Mouse (Mus musculus): ENCODE data around the gene Clmn. TPM values are rescaled to one million over a fixed set of nuclear protein-coding genes. Genes with fewer than 3 reads are reported as not detected.

The Clmn gene
- polyA plus RNA-seq, 1 experiment from 2014 or later, result 4.9 TPM

GRCm38 (mm10) chr12:104808421-104809067 is 56.3 kb downstream of the Clmn start:
- Histone ChIP-seq H3K4me1 (peaks cover 38% of the 10 kb centered on the region), H3K36me3 (no peaks in the 10 kb centered on the region), H3K27ac (no peak overlapping the region), H3K9me3 (replicated peaks) (no peaks in the 10 kb centered on the region), H3K4me3 (replicated peaks) (no peak overlapping the region), H3K9ac (no peak overlapping the region), H3K27me3 (0 out of 2 replicates have a peak, but pooled peaks cover 3% of the 10 kb centered on the region), H3K4me2 (no peak overlapping the region)
- peak; percentile 44; the same call in 1 of the 2 replicates for ATAC-seq (replicated peaks; ENCODE audit: low FRiP score)
- 37% methylated on average over 17 of the region's 17 CpGs for WGBS

GRCm38 (mm10) chr12:104806680-104807375 is 58.0 kb downstream of the Clmn start:
- ATAC-seq (replicated peaks; ENCODE audit: low FRiP score), result no peak
- peaks cover 45% of the 10 kb centered on the region for H3K4me1 ChIP-seq
- 58% methylated on average over 4 of the region's 4 CpGs for WGBS

GRCm38 (mm10) chr12:104801494-104802260 is 63.2 kb downstream of the Clmn start:
- Histone ChIP-seq H3K27me3 (no peaks in the 10 kb centered on the region), H3K9ac (no peak overlapping the region), H3K4me1 (peaks cover 20% of the 10 kb centered on the region), H3K4me2 (no peak overlapping the region), H3K4me3 (replicated peaks) (no peak overlapping the region), H3K9me3 (replicated peaks) (peaks cover 7% of the 10 kb centered on the region; the same call in 1 of the 2 replicates), H3K36me3 (peaks cover 24% of the 10 kb centered on the region), H3K27ac (0 out of 2 replicates have a peak overlapping the region, but pooled peaks have one; percentile 4)
- 27% methylated on average over 9 of the region's 9 CpGs for WGBS
- ATAC-seq (replicated peaks; ENCODE audit: low FRiP score), result 0 out of 2 replicates have a peak, but pooled peaks have one; percentile 26

More at GRCm38 (mm10) chr12:104806680-104807375, 58.0 kb downstream of the Clmn start:
- Histone ChIP-seq H3K9ac (no peak overlapping the region), H3K27me3 (0 out of 2 replicates have a peak, but pooled peaks cover 3% of the 10 kb centered on the region), H3K4me2 (no peak overlapping the region), H3K9me3 (replicated peaks) (no peaks in the 10 kb centered on the region), H3K4me3 (replicated peaks) (no peak overlapping the region), H3K27ac (no peak overlapping the region), H3K36me3 (no peaks in the 10 kb centered on the region)

GRCm38 (mm10) chr12:104799365-104799764 is 65.5 kb downstream of the Clmn start:
- H3K27me3 ChIP-seq, result no peaks in the 10 kb centered on the region
- peaks cover 24% of the 10 kb centered on the region for H3K36me3 ChIP-seq
- WGBS, result 93% methylated on average over 3 of the region's 3 CpGs
- H3K4me1 ChIP-seq, result peaks cover 29% of the 10 kb centered on the region
- H3K9ac ChIP-seq, result no peak overlapping the region
- no peak overlapping the region for H3K4me2 ChIP-seq
- no peak overlapping the region for H3K27ac ChIP-seq
- H3K4me3 ChIP-seq (replicated peaks), result no peak overlapping the region
- no peak for ATAC-seq (replicated peaks; ENCODE audit: low FRiP score)
- H3K9me3 ChIP-seq (replicated peaks), result peaks cover 7% of the 10 kb centered on the region; the same call in 1 of the 2 replicates

GRCm38 (mm10) chr12:104797905-104798304 is 67.0 kb downstream of the Clmn start:
- no peak overlapping the region for H3K4me2 ChIP-seq
- H3K9ac ChIP-seq, result no peak overlapping the region
- ATAC-seq (replicated peaks; ENCODE audit: low FRiP score), result no peak
- no peak overlapping the region for H3K27ac ChIP-seq
- no peak overlapping the region for H3K4me3 ChIP-seq (replicated peaks)
- no peaks in the 10 kb centered on the region for H3K27me3 ChIP-seq
- peaks cover 24% of the 10 kb centered on the region for H3K36me3 ChIP-seq
- whole genome bisulfite sequencing, result 92% methylated on average over 6 of the region's 6 CpGs
- peaks cover 7% of the 10 kb centered on the region; the same call in 1 of the 2 replicates for H3K9me3 ChIP-seq (replicated peaks)
- peaks cover 26% of the 10 kb centered on the region for H3K4me1 ChIP-seq

GRCm38 (mm10) chr12:104796635-104797378 is 68.1 kb downstream of the Clmn start:
- no peak for ATAC-seq (replicated peaks; ENCODE audit: low FRiP score)
- H3K4me1 ChIP-seq, result peaks cover 15% of the 10 kb centered on the region
- WGBS, result 85% methylated on average over 11 of the region's 11 CpGs
- no peaks in the 10 kb centered on the region for H3K27me3 ChIP-seq
- peaks cover 26% of the 10 kb centered on the region for H3K36me3 ChIP-seq
- H3K9ac ChIP-seq, result no peak overlapping the region
- no peak overlapping the region for H3K4me2 ChIP-seq
- no peak overlapping the region for H3K27ac ChIP-seq
- H3K4me3 ChIP-seq (replicated peaks), result no peak overlapping the region
- peaks cover 7% of the 10 kb centered on the region; the same call in 1 of the 2 replicates for H3K9me3 ChIP-seq (replicated peaks)

- ATAC-seq (replicated peaks; ENCODE audit: low FRiP score), result peak; percentile 58; the same call in 1 of the 2 replicates
- H3K4me3 ChIP-seq (replicated peaks), result no peak overlapping the region
- H3K27ac ChIP-seq, result no peak overlapping the region
- H3K9ac ChIP-seq, result no peak overlapping the region
- peaks cover 28% of the 10 kb centered on the region for H3K36me3 ChIP-seq
- no peak overlapping the region for H3K4me2 ChIP-seq
- H3K4me1 ChIP-seq, result peaks cover 9% of the 10 kb centered on the region
- H3K27me3 ChIP-seq, result no peaks in the 10 kb centered on the region
- H3K9me3 ChIP-seq (replicated peaks), result peaks cover 7% of the 10 kb centered on the region; the same call in 1 of the 2 replicates
- 57% methylated on average over 5 of the region's 5 CpGs for WGBS
Observed at GRCm38 (mm10) chr12:104794957-104795356, 69.9 kb downstream of the Clmn start.

GRCm38 (mm10) chr12:104793486-104793885 is 71.4 kb downstream of the Clmn start:
- no peaks in the 10 kb centered on the region; the same call in 1 of the 2 replicates for H3K9me3 ChIP-seq (replicated peaks)
- H3K27ac ChIP-seq, result no peak overlapping the region
- peaks cover 9% of the 10 kb centered on the region for H3K4me1 ChIP-seq
- no peak for ATAC-seq (replicated peaks; ENCODE audit: low FRiP score)
- H3K36me3 ChIP-seq, result peaks cover 18% of the 10 kb centered on the region
- no peaks in the 10 kb centered on the region for H3K27me3 ChIP-seq
- H3K4me2 ChIP-seq, result no peak overlapping the region
- H3K4me3 ChIP-seq (replicated peaks), result no peak overlapping the region
- 21% methylated on average over 12 of the region's 12 CpGs for WGBS
- H3K9ac ChIP-seq, result no peak overlapping the region

- H3K4me2 ChIP-seq, result no peak overlapping the region
- H3K27ac ChIP-seq, result peak overlapping the region; percentile 29; the same call in 1 of the 2 replicates
- peaks cover 7% of the 10 kb centered on the region for H3K4me1 ChIP-seq
- H3K9me3 ChIP-seq (replicated peaks), result no peaks in the 10 kb centered on the region
- H3K9ac ChIP-seq, result no peak overlapping the region
- no peaks in the 10 kb centered on the region for H3K27me3 ChIP-seq
- WGBS, result 91% methylated on average over 1 of the region's 1 CpGs
- no peak for ATAC-seq (replicated peaks; ENCODE audit: low FRiP score)
- no peak overlapping the region for H3K4me3 ChIP-seq (replicated peaks)
- H3K36me3 ChIP-seq, result peaks cover 27% of the 10 kb centered on the region
Observed at GRCm38 (mm10) chr12:104777603-104778002, 87.3 kb downstream of the Clmn start.

GRCm38 (mm10) chr12:104771941-104772340 is 92.9 kb downstream of the Clmn start:
- H3K27me3 ChIP-seq, result no peaks in the 10 kb centered on the region
- H3K9me3 ChIP-seq (replicated peaks), result no peaks in the 10 kb centered on the region
- no peak overlapping the region for H3K27ac ChIP-seq
- peaks cover 15% of the 10 kb centered on the region; the same call in 1 of the 2 replicates for H3K4me1 ChIP-seq
- 80% methylated on average over 2 of the region's 2 CpGs for WGBS
- no peak overlapping the region for H3K4me3 ChIP-seq (replicated peaks)
- H3K9ac ChIP-seq, result no peak overlapping the region
- no peak for ATAC-seq (replicated peaks; ENCODE audit: low FRiP score)
- H3K4me2 ChIP-seq, result no peak overlapping the region
- H3K36me3 ChIP-seq, result peaks cover 7% of the 10 kb centered on the region; the same call in 1 of the 2 replicates

GRCm38 (mm10) chr12:104769201-104769785 is 95.6 kb downstream of the Clmn start:
- no peaks in the 10 kb centered on the region for H3K9me3 ChIP-seq (replicated peaks)
- H3K36me3 ChIP-seq, result peaks cover 7% of the 10 kb centered on the region; the same call in 1 of the 2 replicates
- peaks cover 8% of the 10 kb centered on the region; the same call in 1 of the 2 replicates for H3K4me1 ChIP-seq
- no peaks in the 10 kb centered on the region for H3K27me3 ChIP-seq
- H3K4me3 ChIP-seq (replicated peaks), result no peak overlapping the region
- H3K4me2 ChIP-seq, result no peak overlapping the region
- no peak overlapping the region for H3K9ac ChIP-seq
- H3K27ac ChIP-seq, result no peak overlapping the region
- no peak for ATAC-seq (replicated peaks; ENCODE audit: low FRiP score)
- 40% methylated on average over 10 of the region's 10 CpGs for WGBS
